Mouse (Mus musculus) megakaryocyte-erythroid progenitor cell, adult 5-6 weeks (primary cell): ENCODE measurements around the gene Cst11. TPM values are rescaled to one million over a fixed set of nuclear protein-coding genes. Genes with fewer than 3 reads are reported as not detected.

Experiments used
- total RNA-seq, 2 experiments: library from RNA; stranded (forward) in 1 of 2; stranded (reverse) in 1 of 2; fragments of 200-1000, 215-1000 nt in 1 of 2; fragments of >200 nt in 1 of 2; fragmentation: Nextera tagmentation in 1 of 2; gene quantifications; 2 replicates each; pipeline ENCODE4 v1.2.3; 2014 to 2017

The Cst11 gene
- total RNA-seq, 2 experiments from 2014 or later: not detected

Other genes starting within 250 kb of the Cst11 start
- 52.4 and 72.0 TPM in 2 replicates for gene Nxt1, start 98.9 kb downstream of the Cst11 start, total RNA-seq (2014; fragmentation: Nextera tagmentation)
- 29.0 and 31.2 TPM in 2 replicates for gene Nxt1, start 98.9 kb downstream of the Cst11 start, total RNA-seq (2017)
- gene Gzf1, start 90.5 kb downstream of the Cst11 start, total RNA-seq (2014; fragmentation: Nextera tagmentation): 13.4 and 13.5 TPM in 2 replicates
- gene Gzf1, start 90.5 kb downstream of the Cst11 start, total RNA-seq (2017): 13.5 and 14.1 TPM in 2 replicates
- 0.98 and 1.7 TPM in 2 replicates for gene Napb, start 39.0 kb downstream of the Cst11 start, total RNA-seq (2014; fragmentation: Nextera tagmentation)
- gene Napb, start 39.0 kb downstream of the Cst11 start, total RNA-seq (2017): 0.23 TPM in 1 of 2 replicates, not detected in the other
- gene Cstl1, start 21.1 kb downstream of the Cst11 start, total RNA-seq (2014; fragmentation: Nextera tagmentation): not detected in 2 replicates
- gene Cstl1, start 21.1 kb downstream of the Cst11 start, total RNA-seq (2017): not detected in 2 replicates
- not detected in 2 replicates for gene 8030411F24Rik, start 10.5 kb upstream of the Cst11 start, total RNA-seq (2014; fragmentation: Nextera tagmentation)
- not detected in 2 replicates for gene 8030411F24Rik, start 10.5 kb upstream of the Cst11 start, total RNA-seq (2017)
- not detected in 2 replicates for gene Cst12, start 17.9 kb upstream of the Cst11 start, total RNA-seq (2014; fragmentation: Nextera tagmentation)
- gene Cst12, start 17.9 kb upstream of the Cst11 start, total RNA-seq (2017): not detected in 2 replicates
- not detected in 2 replicates for gene Cst8, start 27.3 kb upstream of the Cst11 start, total RNA-seq (2014; fragmentation: Nextera tagmentation)
- not detected in 2 replicates for gene Cst8, start 27.3 kb upstream of the Cst11 start, total RNA-seq (2017)
- gene Cst13, start 48.6 kb upstream of the Cst11 start, total RNA-seq (2014; fragmentation: Nextera tagmentation): not detected in 2 replicates
- gene Cst13, start 48.6 kb upstream of the Cst11 start, total RNA-seq (2017): not detected in 2 replicates
- not detected in 2 replicates for gene Cst9, start 63.6 kb upstream of the Cst11 start, total RNA-seq (2014; fragmentation: Nextera tagmentation)
- not detected in 2 replicates for gene Cst9, start 63.6 kb upstream of the Cst11 start, total RNA-seq (2017)
- not detected in 2 replicates for gene 9230104L09Rik, start 93.5 kb upstream of the Cst11 start, total RNA-seq (2014; fragmentation: Nextera tagmentation)
- not detected in 2 replicates for gene 9230104L09Rik, start 93.5 kb upstream of the Cst11 start, total RNA-seq (2017)
- gene Cst3, start 104.2 kb upstream of the Cst11 start, total RNA-seq (2014; fragmentation: Nextera tagmentation): 63.1 and 74.4 TPM in 2 replicates
- gene Cst3, start 104.2 kb upstream of the Cst11 start, total RNA-seq (2017): 114 and 133 TPM in 2 replicates
- not detected in 2 replicates for gene Gm1330, start 231.8 kb upstream of the Cst11 start, total RNA-seq (2014; fragmentation: Nextera tagmentation)
- not detected in 2 replicates for gene Gm1330, start 231.8 kb upstream of the Cst11 start, total RNA-seq (2017)
- not detected in 2 replicates for gene Gm10750, start 245.7 kb upstream of the Cst11 start, total RNA-seq (2014; fragmentation: Nextera tagmentation)
- not detected in 2 replicates for gene Gm10750, start 245.7 kb upstream of the Cst11 start, total RNA-seq (2017)